Mouse (Mus musculus) limb, embryonic 10.5 days (tissue): ENCODE data around the gene Dnah3. TPM values are rescaled to one million over a fixed set of nuclear protein-coding genes. Genes with fewer than 3 reads are reported as not detected.

ENCODE experiments used
- DNase-seq: peaks from one replicate; pipeline ENCODE4 v3.0.0-alpha.2; 2017; ENCODE audit warnings: low spot score
- H3K27ac ChIP-seq: fragments of 300-500 bp; sonication (generic); 2 replicates; pipeline ENCODE4 v1.5.1; 2016; ENCODE audit warnings: mild to moderate bottlenecking
- H3K27me3 ChIP-seq: fragments of 300-500 bp; sonication (generic); 2 replicates; pipeline ENCODE4 v1.6.1; 2016; ENCODE audit warnings: low read depth, mild to moderate bottlenecking; ENCODE audit not compliant: poor library complexity, severe bottlenecking
- H3K36me3 ChIP-seq: fragments of 300-500 bp; sonication (generic); 2 replicates; pipeline ENCODE4 v1.6.1; 2016; ENCODE audit warnings: mild to moderate bottlenecking, moderate library complexity
- H3K4me1 ChIP-seq: fragments of 300-500 bp; sonication (generic); 2 replicates; pipeline ENCODE4 v1.6.1; 2016
- H3K4me3 ChIP-seq: fragments of 300-500 bp; sonication (generic); 2 replicates; pipeline ENCODE4 v1.5.1; 2016; ENCODE audit warnings: mild to moderate bottlenecking, moderate library complexity
- H3K9me3 ChIP-seq: fragments of 300-500 bp; sonication (generic); replicated peaks from 2 replicates; pipeline ENCODE4 v1.6.1; 2016; ENCODE audit warnings: mild to moderate bottlenecking
- WGBS: fragments of 180-500 bp; shearing (Covaris S2); methylation state at CpG from one replicate; pipeline ENCODE4 v1.1.7; 2016; 5-methylcytosine and 5-hydroxymethylcytosine counted together
- polyA plus RNA-seq: library from polyadenylated mRNA; unstranded; fragments of >200 nt; fragmentation: Nextera tagmentation; extraction: Ambion mirVana; gene quantifications from 2 replicates; pipeline ENCODE4 v1.2.1, GENCODE M21; 2016

Dnah3 gene
- polyA plus RNA-seq, 1 experiment from 2014 or later: not detected

- Histone ChIP-seq H3K9me3 (no peaks in the 10 kb centered on the region), H3K27me3 (no peaks in the 10 kb centered on the region), H3K4me3 (no peak overlapping the region), H3K36me3 (no peaks in the 10 kb centered on the region), H3K27ac (no peak overlapping the region), H3K4me1 (no peaks in the 10 kb centered on the region)
- no peak for DNase-seq
- WGBS: 78% methylated on average over 4 of the region's 4 CpGs
These were observed 60.1 kb downstream of the Dnah3 start for GRCm38 (mm10) chr7:120034996-120035395.

GRCm38 (mm10) chr7:120034566-120034965 is 60.5 kb downstream of the Dnah3 start:
- WGBS: 96% methylated on average over 1 of the region's 1 CpGs
- no peak overlapping the region for H3K4me3 ChIP-seq
- H3K36me3 ChIP-seq: no peaks in the 10 kb centered on the region
- DNase-seq: no peak
- H3K9me3 ChIP-seq: no peaks in the 10 kb centered on the region
- H3K4me1 ChIP-seq: no peaks in the 10 kb centered on the region
- H3K27me3 ChIP-seq: no peaks in the 10 kb centered on the region
- no peak overlapping the region for H3K27ac ChIP-seq

- Histone ChIP-seq H3K27me3 (no peaks in the 10 kb centered on the region), H3K27ac (no peak overlapping the region), H3K9me3 (no peaks in the 10 kb centered on the region), H3K36me3 (no peaks in the 10 kb centered on the region), H3K4me3 (no peak overlapping the region), H3K4me1 (no peaks in the 10 kb centered on the region)
- WGBS: 88% methylated on average over 1 of the region's 1 CpGs
- no peak for DNase-seq
These were observed 66.4 kb downstream of the Dnah3 start for GRCm38 (mm10) chr7:120028669-120029068.

- DNase-seq: no peak
These were observed 98.0 kb downstream of the Dnah3 start for GRCm38 (mm10) chr7:119997066-119997465.

GRCm38 (mm10) chr7:119985279-119985912 is 109.7 kb downstream of the Dnah3 start:
- no peak for DNase-seq
- no peaks in the 10 kb centered on the region for H3K4me1 ChIP-seq
- 77% methylated on average over 3 of the region's 3 CpGs for WGBS
- H3K27me3 ChIP-seq: no peaks in the 10 kb centered on the region
- no peaks in the 10 kb centered on the region for H3K36me3 ChIP-seq
- H3K27ac ChIP-seq: no peak overlapping the region
- no peak overlapping the region for H3K4me3 ChIP-seq
- H3K9me3 ChIP-seq: no peaks in the 10 kb centered on the region

More at GRCm38 (mm10) chr7:119997066-119997465, 98.0 kb downstream of the Dnah3 start:
- H3K36me3 ChIP-seq: no peaks in the 10 kb centered on the region
- H3K4me1 ChIP-seq: no peaks in the 10 kb centered on the region
- WGBS: 78% methylated on average over 6 of the region's 6 CpGs
- H3K27ac ChIP-seq: no peak overlapping the region
- H3K27me3 ChIP-seq: no peaks in the 10 kb centered on the region
- H3K4me3 ChIP-seq: no peak overlapping the region
- no peaks in the 10 kb centered on the region for H3K9me3 ChIP-seq

- Histone ChIP-seq H3K27me3 (no peaks in the 10 kb centered on the region), H3K27ac (no peak overlapping the region), H3K9me3 (no peaks in the 10 kb centered on the region), H3K4me3 (no peak overlapping the region), H3K4me1 (no peaks in the 10 kb centered on the region), H3K36me3 (no peaks in the 10 kb centered on the region)
- DNase-seq: no peak
- 89% methylated on average over 3 of the region's 3 CpGs for WGBS
These were observed 114.9 kb downstream of the Dnah3 start for GRCm38 (mm10) chr7:119980170-119980569.

GRCm38 (mm10) chr7:119978576-119978975 is 116.5 kb downstream of the Dnah3 start:
- Histone ChIP-seq H3K9me3 (no peaks in the 10 kb centered on the region), H3K27me3 (no peaks in the 10 kb centered on the region), H3K4me1 (no peaks in the 10 kb centered on the region), H3K4me3 (no peak overlapping the region), H3K36me3 (no peaks in the 10 kb centered on the region), H3K27ac (no peak overlapping the region)
- DNase-seq: no peak

- 91% methylated on average over 7 of the region's 7 CpGs for WGBS
- Histone ChIP-seq H3K36me3 (no peaks in the 10 kb centered on the region), H3K27me3 (no peaks in the 10 kb centered on the region), H3K27ac (no peak overlapping the region), H3K4me1 (no peaks in the 10 kb centered on the region), H3K4me3 (no peak overlapping the region), H3K9me3 (no peaks in the 10 kb centered on the region)
- no peak for DNase-seq
These were observed 117.5 kb downstream of the Dnah3 start for GRCm38 (mm10) chr7:119977574-119977973.

- Histone ChIP-seq H3K27me3 (no peaks in the 10 kb centered on the region), H3K27ac (no peak overlapping the region), H3K36me3 (no peaks in the 10 kb centered on the region), H3K4me1 (no peaks in the 10 kb centered on the region), H3K9me3 (no peaks in the 10 kb centered on the region), H3K4me3 (no peak overlapping the region)
- WGBS: 84% methylated on average over 6 of the region's 6 CpGs
- DNase-seq: no peak
These were observed 118.8 kb downstream of the Dnah3 start for GRCm38 (mm10) chr7:119976256-119976655.

- no peak overlapping the region for H3K4me3 ChIP-seq
- no peak for DNase-seq
- H3K4me1 ChIP-seq: no peaks in the 10 kb centered on the region
- H3K27ac ChIP-seq: no peak overlapping the region
- no peaks in the 10 kb centered on the region for H3K27me3 ChIP-seq
- WGBS: 86% methylated on average over 5 of the region's 5 CpGs
- H3K36me3 ChIP-seq: no peaks in the 10 kb centered on the region
- no peaks in the 10 kb centered on the region for H3K9me3 ChIP-seq
These were observed 120.9 kb downstream of the Dnah3 start for GRCm38 (mm10) chr7:119974214-119974613.

- Histone ChIP-seq H3K27me3 (no peaks in the 10 kb centered on the region), H3K4me1 (no peaks in the 10 kb centered on the region), H3K9me3 (no peaks in the 10 kb centered on the region), H3K36me3 (no peaks in the 10 kb centered on the region), H3K4me3 (no peak overlapping the region), H3K27ac (no peak overlapping the region)
- 75% methylated on average over 2 of the region's 2 CpGs for WGBS
- DNase-seq: no peak
These were observed 125.8 kb downstream of the Dnah3 start for GRCm38 (mm10) chr7:119969320-119969719.

- no peak overlapping the region for H3K27ac ChIP-seq
- 85% methylated on average over 9 of the region's 9 CpGs for WGBS
- no peaks in the 10 kb centered on the region for H3K9me3 ChIP-seq
These were observed 129.3 kb downstream of the Dnah3 start for GRCm38 (mm10) chr7:119965651-119966395.

GRCm38 (mm10) chr7:119965205-119965604 is 129.9 kb downstream of the Dnah3 start:
- Histone ChIP-seq H3K27ac (no peak overlapping the region), H3K36me3 (no peaks in the 10 kb centered on the region), H3K4me3 (no peak overlapping the region), H3K4me1 (peaks cover 5% of the 10 kb centered on the region), H3K27me3 (no peaks in the 10 kb centered on the region), H3K9me3 (no peaks in the 10 kb centered on the region)
- DNase-seq: no peak
- 96% methylated on average over 4 of the region's 4 CpGs for WGBS

More at GRCm38 (mm10) chr7:119965651-119966395, 129.3 kb downstream of the Dnah3 start:
- Histone ChIP-seq H3K4me3 (no peak overlapping the region), H3K27me3 (no peaks in the 10 kb centered on the region), H3K36me3 (no peaks in the 10 kb centered on the region), H3K4me1 (peaks cover 5% of the 10 kb centered on the region)
- no peak for DNase-seq
